Mouse (Mus musculus): ENCODE results near the gene Zfp169. TPM values are rescaled to one million over a fixed set of nuclear protein-coding genes. Genes with fewer than 3 reads are reported as not detected.

Gene Zfp169
- polyA plus RNA-seq (2014; fragmentation: Nextera tagmentation; extraction: Ambion mirVana), result 8.4 and 8.5 TPM in 2 replicates

- Histone ChIP-seq H3K27ac (replicated peaks; ENCODE audit: low read depth, low read length) (no peak within 1 kb of the TSS), H3K9ac (ENCODE audit: low read length) (peak within 1 kb of the TSS; percentile 63), H3K36me3 (ENCODE audit: control insufficient read depth, insufficient read depth, low read length) (no peaks in the 10 kb centered on the region), H3K9me3 (ENCODE audit: control insufficient read depth, low read length) (no peaks in the 10 kb centered on the region), H3K27me3 (ENCODE audit: control insufficient read depth, insufficient read depth, low read length) (no peaks in the 10 kb centered on the region), H3K4me3 (ENCODE audit: low read depth, low read length) (peak within 1 kb of the TSS; percentile 90), H3K4me2 (ENCODE audit: low read depth, severe bottlenecking) (peak within 1 kb of the TSS; percentile 86), H3K4me1 (ENCODE audit: control insufficient read depth, insufficient read depth, low read length) (no peaks in the 10 kb centered on the region)
- DNase-seq (ENCODE audit: low spot score) (peak; percentile 86), ATAC-seq (ENCODE audit: insufficient number of reproducible peaks, low FRiP score, low TSS enrichment, low read depth) (peak; percentile 98)
- 3% methylated on average over 34 of the region's 34 CpGs for WGBS
These were observed at the start of gene Zfp169, which contains the start of gene A830005F24Rik for GRCm38 (mm10) chr13:48513003-48513929. Gene Zfp169 (minus strand): TSS chr13:48513451. Gene A830005F24Rik (plus strand): TSS chr13:48513570.

- 90% methylated on average over 5 of the region's 5 CpGs for WGBS
- no peaks in the 10 kb centered on the region for H3K27me3 ChIP-seq (ENCODE audit: control insufficient read depth, insufficient read depth, low read length)
- no peak for ATAC-seq (ENCODE audit: insufficient number of reproducible peaks, low FRiP score, low TSS enrichment, low read depth)
These were observed 49.1 kb upstream of the Zfp169 start for GRCm38 (mm10) chr13:48562336-48562735.

GRCm38 (mm10) chr13:48561481-48561880 is 48.2 kb upstream of the Zfp169 start:
- Histone ChIP-seq H3K36me3 (ENCODE audit: control insufficient read depth, insufficient read depth, low read length) (no peaks in the 10 kb centered on the region), H3K4me1 (ENCODE audit: control insufficient read depth, insufficient read depth, low read length) (no peaks in the 10 kb centered on the region), H3K4me2 (ENCODE audit: low read depth, severe bottlenecking) (no peak overlapping the region), H3K9ac (ENCODE audit: low read length) (no peak overlapping the region), H3K9me3 (ENCODE audit: control insufficient read depth, low read length) (no peaks in the 10 kb centered on the region), H3K4me3 (ENCODE audit: low read depth, low read length) (no peak overlapping the region), H3K27me3 (ENCODE audit: control insufficient read depth, insufficient read depth, low read length) (no peaks in the 10 kb centered on the region), H3K27ac (replicated peaks; ENCODE audit: low read depth, low read length) (no peak overlapping the region)
- DNase-seq (ENCODE audit: low spot score) (no peak), ATAC-seq (ENCODE audit: insufficient number of reproducible peaks, low FRiP score, low TSS enrichment, low read depth) (no peak)
- WGBS, result 82% methylated on average over 2 of the region's 2 CpGs

More at GRCm38 (mm10) chr13:48562336-48562735, 49.1 kb upstream of the Zfp169 start:
- Histone ChIP-seq H3K9ac (ENCODE audit: low read length) (no peak overlapping the region), H3K4me1 (ENCODE audit: control insufficient read depth, insufficient read depth, low read length) (no peaks in the 10 kb centered on the region), H3K9me3 (ENCODE audit: control insufficient read depth, low read length) (no peaks in the 10 kb centered on the region), H3K27ac (replicated peaks; ENCODE audit: low read depth, low read length) (no peak overlapping the region), H3K4me3 (ENCODE audit: low read depth, low read length) (no peak overlapping the region), H3K4me2 (ENCODE audit: low read depth, severe bottlenecking) (no peak overlapping the region), H3K36me3 (ENCODE audit: control insufficient read depth, insufficient read depth, low read length) (no peaks in the 10 kb centered on the region)
- DNase-seq (ENCODE audit: low spot score), result no peak

- Histone ChIP-seq H3K27ac (replicated peaks; ENCODE audit: low read depth, low read length) (no peak overlapping the region), H3K4me3 (ENCODE audit: low read depth, low read length) (no peak overlapping the region), H3K4me1 (ENCODE audit: control insufficient read depth, insufficient read depth, low read length) (no peaks in the 10 kb centered on the region), H3K9ac (ENCODE audit: low read length) (no peak overlapping the region), H3K36me3 (ENCODE audit: control insufficient read depth, insufficient read depth, low read length) (no peaks in the 10 kb centered on the region), H3K4me2 (ENCODE audit: low read depth, severe bottlenecking) (no peak overlapping the region), H3K27me3 (ENCODE audit: control insufficient read depth, insufficient read depth, low read length) (no peaks in the 10 kb centered on the region), H3K9me3 (ENCODE audit: control insufficient read depth, low read length) (no peaks in the 10 kb centered on the region)
- ATAC-seq (ENCODE audit: insufficient number of reproducible peaks, low FRiP score, low TSS enrichment, low read depth), result no peak
- 91% methylated on average over 1 of the region's 1 CpGs for WGBS
- DNase-seq (ENCODE audit: low spot score), result no peak
These were observed 42.7 kb upstream of the Zfp169 start for GRCm38 (mm10) chr13:48555976-48556375.

- H3K27ac ChIP-seq (replicated peaks; ENCODE audit: low read depth, low read length), result no peak overlapping the region
- H3K27me3 ChIP-seq (ENCODE audit: control insufficient read depth, insufficient read depth, low read length), result no peaks in the 10 kb centered on the region
- DNase-seq (ENCODE audit: low spot score) (no peak), ATAC-seq (ENCODE audit: insufficient number of reproducible peaks, low FRiP score, low TSS enrichment, low read depth) (no peak)
- no peaks in the 10 kb centered on the region for H3K9me3 ChIP-seq (ENCODE audit: control insufficient read depth, low read length)
- H3K4me1 ChIP-seq (ENCODE audit: control insufficient read depth, insufficient read depth, low read length), result no peaks in the 10 kb centered on the region
- 84% methylated on average over 1 of the region's 1 CpGs for WGBS
- H3K9ac ChIP-seq (ENCODE audit: low read length), result no peak overlapping the region
- no peaks in the 10 kb centered on the region for H3K36me3 ChIP-seq (ENCODE audit: control insufficient read depth, insufficient read depth, low read length)
- H3K4me3 ChIP-seq (ENCODE audit: low read depth, low read length), result no peak overlapping the region
- no peak overlapping the region for H3K4me2 ChIP-seq (ENCODE audit: low read depth, severe bottlenecking)
These were observed 41.3 kb upstream of the Zfp169 start for GRCm38 (mm10) chr13:48554552-48554951.

GRCm38 (mm10) chr13:48553511-48553910 is 40.3 kb upstream of the Zfp169 start:
- DNase-seq (ENCODE audit: low spot score), result no peak
- H3K36me3 ChIP-seq (ENCODE audit: control insufficient read depth, insufficient read depth, low read length), result no peaks in the 10 kb centered on the region
- ATAC-seq (ENCODE audit: insufficient number of reproducible peaks, low FRiP score, low TSS enrichment, low read depth), result no peak

GRCm38 (mm10) chr13:48552181-48553090 is 39.2 kb upstream of the Zfp169 start:
- ATAC-seq (ENCODE audit: insufficient number of reproducible peaks, low FRiP score, low TSS enrichment, low read depth) (no peak), DNase-seq (ENCODE audit: low spot score) (no peak)
- Histone ChIP-seq H3K4me1 (ENCODE audit: control insufficient read depth, insufficient read depth, low read length) (no peaks in the 10 kb centered on the region), H3K36me3 (ENCODE audit: control insufficient read depth, insufficient read depth, low read length) (no peaks in the 10 kb centered on the region), H3K27ac (replicated peaks; ENCODE audit: low read depth, low read length) (no peak overlapping the region), H3K27me3 (ENCODE audit: control insufficient read depth, insufficient read depth, low read length) (no peaks in the 10 kb centered on the region), H3K4me2 (ENCODE audit: low read depth, severe bottlenecking) (no peak overlapping the region), H3K9me3 (ENCODE audit: control insufficient read depth, low read length) (no peaks in the 10 kb centered on the region), H3K4me3 (ENCODE audit: low read depth, low read length) (no peak overlapping the region), H3K9ac (ENCODE audit: low read length) (no peak overlapping the region)
- 80% methylated on average over 21 of the region's 21 CpGs for WGBS

More at GRCm38 (mm10) chr13:48553511-48553910, 40.3 kb upstream of the Zfp169 start:
- Histone ChIP-seq H3K4me3 (ENCODE audit: low read depth, low read length) (no peak overlapping the region), H3K27me3 (ENCODE audit: control insufficient read depth, insufficient read depth, low read length) (no peaks in the 10 kb centered on the region), H3K9ac (ENCODE audit: low read length) (no peak overlapping the region), H3K4me2 (ENCODE audit: low read depth, severe bottlenecking) (no peak overlapping the region), H3K27ac (replicated peaks; ENCODE audit: low read depth, low read length) (no peak overlapping the region), H3K4me1 (ENCODE audit: control insufficient read depth, insufficient read depth, low read length) (no peaks in the 10 kb centered on the region), H3K9me3 (ENCODE audit: control insufficient read depth, low read length) (no peaks in the 10 kb centered on the region)
- 87% methylated on average over 5 of the region's 5 CpGs for WGBS

GRCm38 (mm10) chr13:48548296-48548695 is 35.0 kb upstream of the Zfp169 start:
- Histone ChIP-seq H3K4me2 (ENCODE audit: low read depth, severe bottlenecking) (no peak overlapping the region), H3K4me1 (ENCODE audit: control insufficient read depth, insufficient read depth, low read length) (peaks cover 4% of the 10 kb centered on the region; the same call in 1 of the 2 replicates), H3K9ac (ENCODE audit: low read length) (no peak overlapping the region), H3K9me3 (ENCODE audit: control insufficient read depth, low read length) (no peaks in the 10 kb centered on the region), H3K27ac (replicated peaks; ENCODE audit: low read depth, low read length) (no peak overlapping the region), H3K4me3 (ENCODE audit: low read depth, low read length) (no peak overlapping the region), H3K27me3 (ENCODE audit: control insufficient read depth, insufficient read depth, low read length) (no peaks in the 10 kb centered on the region), H3K36me3 (ENCODE audit: control insufficient read depth, insufficient read depth, low read length) (no peaks in the 10 kb centered on the region)
- DNase-seq (ENCODE audit: low spot score) (no peak), ATAC-seq (ENCODE audit: insufficient number of reproducible peaks, low FRiP score, low TSS enrichment, low read depth) (no peak)
- WGBS, result 95% methylated on average over 5 of the region's 5 CpGs
